Mouse (Mus musculus): Measurements from ENCODE around the gene Ptpn7. TPM values are rescaled to one million over a fixed set of nuclear protein-coding genes. Genes with fewer than 3 reads are reported as not detected.
A peak's percentile ranks its signal among the peaks of the same experiment; 100 is the strongest.

Gene Ptpn7
- total RNA-seq, 2 experiments from 2014 or later, result not detected

DNA sequence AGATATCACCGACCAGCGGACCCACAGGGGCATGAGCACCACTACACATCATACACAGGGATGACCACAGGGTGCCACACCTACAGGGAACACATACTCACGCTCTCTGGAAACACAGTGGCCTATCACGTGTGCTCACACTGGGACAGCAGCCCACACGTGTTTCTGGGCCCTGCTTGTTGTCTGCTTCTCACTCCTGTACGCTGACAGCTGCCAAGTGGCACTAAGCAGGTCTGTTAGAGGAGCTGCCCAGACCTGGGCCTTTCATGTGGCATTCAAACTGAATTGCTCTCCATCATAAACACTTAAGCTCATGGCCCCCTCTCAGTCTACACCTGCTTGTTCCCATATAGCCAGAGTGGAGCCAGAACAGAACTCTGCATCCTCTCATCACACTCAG lies 23.8 kb downstream of the Ptpn7 start:
- no peak for DNase-seq (ENCODE audit: low spot score in 2 of 2)

DNA sequence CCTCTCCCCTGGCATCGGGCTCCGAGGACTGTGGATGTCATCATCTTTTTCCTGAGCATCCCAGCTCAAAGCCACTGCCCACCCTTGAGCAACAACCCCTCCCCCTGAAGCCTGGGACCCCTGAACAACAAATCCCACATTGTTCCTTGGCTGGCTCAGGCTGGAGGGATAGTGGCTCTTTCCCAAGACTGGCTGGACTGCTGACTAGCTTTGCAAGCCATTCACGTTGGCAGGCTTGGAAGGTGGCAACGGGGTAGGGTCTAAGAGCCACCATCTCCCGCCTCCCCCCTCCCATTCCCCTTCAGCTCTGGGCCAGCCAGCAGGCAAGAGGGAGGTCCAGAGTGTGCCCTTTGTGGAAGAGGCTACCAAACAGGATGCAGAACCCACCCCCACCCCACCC lies 26.1 kb downstream of the Ptpn7 start:
- peak; percentile 63 to 89 for DNase-seq (ENCODE audit: low spot score in 2 of 2)

DNA sequence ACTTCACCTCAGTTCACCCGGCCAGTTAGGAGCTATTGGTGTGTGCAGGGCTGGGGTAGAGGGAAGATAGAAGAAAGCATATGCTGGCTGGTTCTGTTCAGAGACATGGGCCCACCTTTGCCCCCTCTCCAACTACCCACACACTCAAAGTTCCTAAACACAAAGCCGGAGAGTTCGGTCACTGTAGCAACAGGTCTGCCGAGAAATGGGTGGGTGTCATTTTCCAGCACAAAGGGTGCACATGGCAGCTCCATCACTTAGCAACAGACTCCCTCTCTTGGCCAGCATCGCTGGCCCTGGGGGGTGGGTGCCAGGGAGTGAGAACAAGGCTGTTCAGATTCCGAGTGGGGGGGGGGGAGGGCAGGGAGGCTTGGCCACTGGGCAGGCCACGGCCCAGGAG lies 26.6 kb downstream of the Ptpn7 start:
- DNase-seq (ENCODE audit: low spot score in 2 of 2), result peak; percentile 72 to 87

DNA sequence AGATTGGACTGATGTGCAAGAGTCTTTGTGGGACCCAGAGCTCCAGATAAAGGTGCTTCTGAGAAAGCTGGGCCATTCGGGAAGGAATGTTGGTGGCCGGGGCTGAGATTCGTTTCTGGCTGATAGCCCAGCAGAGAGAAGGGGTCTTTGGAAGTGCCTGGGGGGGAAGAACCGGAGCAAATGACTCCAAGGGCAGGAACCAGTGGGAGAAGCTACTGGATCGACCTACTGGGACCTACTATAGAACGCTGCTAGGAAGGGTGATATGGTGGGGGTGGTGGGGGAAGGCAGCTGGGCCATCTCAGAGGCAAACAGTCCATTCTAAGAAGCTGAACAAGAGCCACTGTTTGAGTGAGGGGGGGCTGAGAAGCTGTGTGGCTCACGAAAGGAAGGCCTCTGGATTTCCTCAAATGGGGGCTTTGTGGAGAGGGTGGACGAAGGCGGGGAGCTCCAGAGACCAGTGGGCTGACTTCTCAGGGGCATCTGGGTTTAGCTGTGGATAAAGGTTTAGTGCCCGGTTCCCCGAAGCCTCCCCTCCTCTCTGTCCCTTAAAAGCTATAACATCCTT lies 27.1 kb downstream of the Ptpn7 start:
- DNase-seq (ENCODE audit: low spot score in 2 of 2), result peak in 1 of 2 experiments; percentile 49

DNA sequence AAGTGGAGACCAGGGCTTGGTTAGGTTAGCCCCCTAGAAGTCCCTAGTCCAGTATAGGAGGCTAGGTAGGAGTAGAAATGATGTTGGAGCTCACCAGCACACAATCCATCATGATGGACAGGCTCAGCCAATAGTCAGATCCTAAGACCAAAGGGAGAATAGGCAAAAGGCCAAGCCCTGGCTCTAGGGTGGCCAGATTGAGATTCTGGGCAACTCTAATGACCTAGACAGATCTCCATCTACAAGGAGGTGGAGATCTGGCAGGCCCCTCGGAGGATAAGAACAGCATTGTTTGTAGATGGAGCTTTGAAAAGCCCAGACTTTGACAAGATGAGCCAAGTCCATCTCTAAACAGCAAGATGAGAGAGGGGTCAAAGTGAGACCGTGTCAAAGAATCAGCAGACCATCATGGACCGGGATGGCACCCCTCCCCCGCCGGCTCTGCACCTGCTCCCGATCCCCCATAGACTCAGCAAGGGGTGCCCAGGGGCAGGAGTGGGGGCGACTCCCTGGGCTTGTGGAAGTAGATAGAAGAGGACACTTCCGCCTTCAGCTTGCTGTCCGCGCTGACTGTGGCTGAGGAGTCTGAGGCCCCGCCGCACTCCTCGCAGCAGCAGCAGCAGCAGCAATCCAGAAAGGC lies 28.0 kb downstream of the Ptpn7 start:
- DNase-seq (ENCODE audit: low spot score in 2 of 2), result peak in 1 of 2 experiments; percentile 60

DNA sequence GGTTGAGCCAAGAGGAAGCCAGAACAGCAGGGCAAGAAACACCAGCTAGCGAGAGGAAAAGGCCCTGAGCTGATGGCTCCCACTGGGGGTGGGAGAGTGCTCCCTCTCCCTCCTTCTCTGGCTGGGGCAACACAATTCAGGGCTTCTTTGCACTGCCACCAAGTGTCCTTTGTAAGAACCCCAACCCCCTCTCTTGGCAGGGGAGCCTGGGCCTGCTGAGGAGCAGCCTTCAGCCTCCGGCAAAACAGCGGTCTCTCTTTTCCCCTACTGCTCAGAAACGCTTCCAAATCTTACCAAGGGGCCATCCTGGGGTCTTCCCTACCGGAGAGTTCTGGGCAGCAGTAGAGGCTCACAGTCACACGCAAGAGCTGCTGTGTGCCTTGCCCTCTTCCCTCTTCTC lies 30.2 kb downstream of the Ptpn7 start:
- DNase-seq (ENCODE audit: low spot score in 2 of 2), result peak; percentile 64 to 89

DNA sequence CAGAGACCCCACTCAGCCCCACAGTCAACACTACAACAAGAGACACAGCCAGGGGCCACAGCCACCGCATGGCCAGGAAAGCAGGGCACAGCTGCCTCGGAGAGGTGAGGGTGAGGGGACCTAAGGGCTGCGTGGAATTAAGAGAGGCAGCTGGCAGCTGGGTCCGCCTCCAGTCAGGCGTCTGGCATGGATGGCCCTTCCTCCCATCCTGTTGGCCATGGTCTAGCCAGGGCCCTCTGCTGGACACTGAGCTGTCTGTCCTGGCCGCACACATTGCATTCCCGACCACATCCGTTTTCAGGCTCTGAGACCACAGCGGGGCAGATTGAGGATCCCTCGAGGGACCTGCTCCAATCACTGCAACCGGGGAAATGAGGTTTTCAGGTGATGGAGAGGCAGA lies 34.9 kb downstream of the Ptpn7 start, which contains the start of gene Gpr37l1:
TSS of gene Gpr37l1 (minus strand) at position 247 of the 400 bp plus-strand sequence.
- peak; percentile 53 to 73 for DNase-seq (ENCODE audit: low spot score in 2 of 2)

DNA sequence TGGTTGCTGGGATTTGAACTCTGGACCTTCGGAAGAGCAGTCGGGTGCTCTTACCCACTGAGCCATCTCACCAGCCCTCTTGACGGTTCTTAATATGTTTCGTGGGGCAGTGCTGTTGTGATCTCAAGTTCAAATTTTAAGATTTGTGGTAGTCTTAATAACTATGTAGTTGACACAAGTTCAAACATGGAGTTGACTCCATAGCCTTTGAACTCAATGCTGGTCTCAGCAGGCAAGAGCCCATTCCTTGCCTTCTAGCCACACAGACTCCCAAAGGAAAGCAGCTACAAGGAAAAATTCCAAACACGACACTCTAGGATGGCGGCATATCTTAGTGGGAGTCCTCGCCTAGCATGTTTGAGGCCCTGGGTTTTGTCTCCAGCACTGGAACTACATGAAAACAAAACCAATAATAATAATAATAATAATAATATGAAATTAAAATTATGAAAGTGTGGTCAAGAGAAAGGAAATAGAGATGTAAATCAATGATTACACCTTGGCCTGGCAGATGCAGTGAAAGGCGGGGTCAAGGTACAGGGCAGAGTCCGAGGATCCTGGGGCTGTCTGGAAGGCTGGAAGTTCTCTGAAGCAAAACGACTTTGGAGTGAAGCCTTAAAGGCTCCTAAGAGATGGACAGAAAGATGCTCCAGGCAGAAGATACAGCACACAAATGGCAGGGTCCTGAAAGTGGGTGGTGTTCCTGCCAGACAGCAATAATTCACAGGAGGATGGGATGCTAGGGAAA lies 36.1 kb downstream of the Ptpn7 start:
- DNase-seq (ENCODE audit: low spot score in 2 of 2), result no peak

DNA sequence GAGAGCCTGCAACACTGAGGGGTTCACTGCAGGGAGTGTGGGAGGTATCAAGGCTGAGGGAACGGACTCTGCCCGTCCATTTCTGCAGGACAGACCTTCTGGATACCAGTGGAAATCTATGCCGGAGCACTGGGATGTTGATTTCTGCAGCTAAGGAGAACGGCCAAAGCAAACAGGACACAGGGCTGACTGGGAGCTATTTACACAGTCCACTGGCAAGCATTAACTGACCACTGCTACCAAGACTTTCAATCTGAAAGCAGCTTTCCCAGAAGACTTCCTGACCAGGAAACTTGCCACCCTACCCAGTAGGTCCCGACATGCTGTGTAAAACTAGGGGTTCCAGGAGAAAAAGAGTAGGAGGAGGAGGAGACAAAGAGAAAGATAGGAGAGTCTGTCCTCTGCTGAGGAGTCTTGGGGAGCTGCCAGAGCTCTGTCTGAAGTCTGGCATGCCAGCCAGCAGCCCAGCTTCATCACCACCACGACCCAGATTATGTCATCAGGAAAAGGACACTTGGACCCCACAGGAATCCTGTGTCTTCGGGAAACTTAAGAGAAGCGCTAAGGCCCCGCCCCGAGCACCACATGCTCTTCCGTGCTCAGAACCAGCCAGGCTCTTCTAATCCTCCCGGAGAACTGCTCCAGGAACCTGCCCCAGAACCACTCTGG lies 37.2 kb downstream of the Ptpn7 start:
- no peak for DNase-seq (ENCODE audit: low spot score in 2 of 2)

DNA sequence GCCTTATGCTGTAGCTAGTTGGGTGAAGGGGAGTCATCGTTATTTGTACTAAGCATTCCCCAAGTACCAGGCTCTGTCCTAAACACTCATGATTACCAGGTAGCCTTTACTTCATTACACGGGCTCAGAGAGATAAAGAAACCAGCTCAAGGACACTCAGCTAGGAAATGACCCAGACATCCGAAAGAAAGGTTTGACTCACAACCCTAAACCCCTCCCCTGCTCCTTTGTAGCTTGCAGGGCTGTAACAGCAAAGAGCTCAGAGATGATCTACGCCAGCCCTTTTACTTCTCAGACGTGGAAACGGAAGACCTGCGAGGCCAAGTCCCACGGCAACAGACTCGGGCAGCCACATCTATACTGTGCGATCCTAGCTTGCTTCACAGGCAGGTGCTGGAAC lies 37.8 kb downstream of the Ptpn7 start:
- no peak for DNase-seq (ENCODE audit: low spot score in 2 of 2)

DNA sequence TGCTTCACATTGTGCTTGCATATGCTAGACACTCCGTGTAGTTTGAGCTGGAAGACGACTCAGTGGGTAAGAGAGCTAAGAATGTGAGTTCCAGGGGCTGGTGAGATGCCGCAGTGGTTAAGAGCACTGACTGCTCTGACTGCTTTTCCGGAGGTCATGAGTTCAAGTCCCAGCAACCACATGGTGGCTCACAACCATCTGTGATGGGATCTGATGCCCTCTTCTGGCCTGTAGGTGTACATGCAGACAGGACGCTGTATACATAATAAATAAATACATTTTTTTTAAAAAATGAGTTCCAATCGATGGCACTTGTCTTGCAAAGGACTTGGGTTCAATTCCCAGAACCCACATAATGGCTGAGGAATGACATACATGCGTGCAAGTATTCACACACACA lies 38.7 kb downstream of the Ptpn7 start:
- DNase-seq (ENCODE audit: low spot score in 2 of 2), result no peak

DNA sequence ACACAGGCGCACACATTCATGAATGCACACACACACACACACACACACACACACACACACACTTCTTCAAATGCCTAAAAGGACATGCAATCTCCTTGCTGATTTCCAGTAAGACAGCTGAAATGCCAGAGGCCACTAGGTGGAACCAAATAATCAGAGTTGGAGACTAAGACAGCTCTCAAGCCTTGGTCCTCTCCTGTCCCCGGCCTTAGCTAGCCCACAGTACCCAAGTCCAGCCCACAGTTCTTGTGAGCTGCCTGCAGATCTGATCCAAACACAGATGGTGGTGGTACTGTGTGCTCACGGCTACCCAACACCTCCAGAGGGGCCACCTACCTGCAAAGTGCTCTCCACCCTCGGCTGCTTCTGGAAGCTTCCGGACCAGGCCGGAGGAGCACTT lies 39.5 kb downstream of the Ptpn7 start:
- peak; percentile 53 to 82 for DNase-seq (ENCODE audit: low spot score in 2 of 2)

DNA sequence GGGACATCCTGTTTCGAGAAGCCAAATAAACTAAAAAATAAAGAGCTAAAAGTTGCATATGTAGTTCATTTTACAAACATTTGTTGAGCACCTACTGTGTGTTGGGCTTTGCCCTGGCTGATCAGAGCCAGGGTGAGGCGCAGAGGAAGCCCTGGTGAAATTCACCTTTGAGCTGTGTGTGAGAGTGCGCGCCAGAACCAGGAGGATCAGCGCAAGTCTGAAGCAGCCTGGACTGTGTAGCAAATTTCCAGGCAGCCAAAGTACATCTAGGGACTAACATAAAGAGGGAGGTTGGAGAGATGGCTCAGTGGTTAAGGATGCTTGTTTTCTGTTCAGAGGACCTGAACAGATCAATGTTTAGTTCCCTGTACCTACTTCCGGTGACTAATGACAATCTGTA lies 40.8 kb downstream of the Ptpn7 start:
- no peak for DNase-seq (ENCODE audit: low spot score in 2 of 2)

DNA sequence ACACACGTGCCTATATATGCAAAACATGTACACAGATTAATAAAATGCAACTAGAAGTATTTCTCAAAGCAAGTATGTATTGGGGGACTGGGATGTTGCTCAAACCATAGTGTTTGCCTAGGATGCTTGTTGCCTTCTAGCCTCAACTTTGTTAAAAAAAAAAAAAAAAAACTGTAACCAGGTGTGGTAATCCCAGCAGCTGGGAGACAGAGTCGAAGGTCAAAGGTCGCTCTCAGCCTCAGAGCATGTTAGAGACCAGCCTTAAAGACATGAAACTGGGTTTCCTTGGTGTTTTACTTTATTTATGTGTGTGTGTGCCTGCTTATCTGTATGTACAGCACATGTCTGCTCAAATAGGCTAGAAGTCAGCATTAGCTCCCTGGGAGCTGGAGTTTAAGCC lies 42.7 kb downstream of the Ptpn7 start:
- DNase-seq (ENCODE audit: low spot score in 2 of 2), result no peak

DNA sequence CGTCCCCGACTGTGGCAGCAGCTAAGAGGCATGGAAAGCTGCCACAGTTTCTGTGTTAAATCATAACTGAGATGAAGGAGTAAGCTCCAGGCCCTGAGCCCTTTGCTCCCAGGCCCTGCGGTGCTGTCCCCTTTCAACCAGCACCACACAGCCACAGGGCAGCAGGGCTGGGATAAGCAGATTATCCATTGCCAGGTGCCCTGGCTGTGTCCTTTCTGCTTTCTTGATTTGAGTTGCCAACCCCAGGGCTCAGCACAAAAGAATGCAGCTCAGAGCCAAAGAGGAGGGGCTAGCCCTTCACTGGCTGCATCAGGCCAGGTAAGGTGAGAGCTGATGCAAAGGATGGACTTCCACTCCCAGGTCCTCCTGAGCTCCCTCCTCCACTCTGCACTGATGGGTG lies 45.2 kb downstream of the Ptpn7 start:
- DNase-seq (ENCODE audit: low spot score in 2 of 2), result no peak

DNA sequence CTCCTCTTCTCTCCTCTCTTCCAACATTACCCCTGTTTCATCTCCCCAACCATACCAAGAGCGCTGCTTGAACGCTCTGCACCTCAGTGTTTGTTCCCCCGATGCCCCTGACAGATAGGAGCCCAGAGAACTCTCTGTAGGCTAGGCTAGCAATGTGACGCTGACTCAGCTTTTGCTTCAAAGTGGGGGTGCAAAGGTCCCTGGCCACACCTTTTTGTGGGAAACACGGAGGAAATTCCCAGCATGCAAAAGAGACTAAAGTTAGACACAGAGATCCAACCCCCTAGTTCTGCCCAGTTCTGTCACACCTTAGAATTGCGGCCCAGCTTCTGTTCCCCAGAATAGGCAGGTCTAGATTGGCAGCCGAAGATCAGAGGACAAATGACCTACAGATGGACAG lies 46.4 kb downstream of the Ptpn7 start:
- DNase-seq (ENCODE audit: low spot score in 2 of 2), result no peak

DNA sequence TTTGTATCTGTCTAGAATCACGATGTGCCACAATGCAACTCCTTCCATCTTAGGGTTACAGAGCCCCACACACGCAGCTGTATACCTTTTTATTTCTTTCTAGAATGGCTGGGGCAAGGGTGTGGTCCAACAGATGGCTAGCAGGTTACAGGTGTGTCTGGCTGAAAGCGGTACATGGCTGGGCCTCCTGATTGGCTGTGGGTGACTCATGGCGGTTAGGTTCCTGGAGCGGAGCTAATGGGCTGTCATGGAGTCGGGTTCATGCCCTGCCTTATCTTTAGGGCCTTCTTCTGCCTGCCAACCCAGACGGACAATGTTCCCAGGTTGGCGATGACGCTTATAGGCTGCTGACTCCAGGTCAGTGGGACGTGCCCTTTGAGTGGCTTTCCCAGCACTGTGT lies 48.3 kb downstream of the Ptpn7 start:
- DNase-seq (ENCODE audit: low spot score in 2 of 2), result no peak

DNA sequence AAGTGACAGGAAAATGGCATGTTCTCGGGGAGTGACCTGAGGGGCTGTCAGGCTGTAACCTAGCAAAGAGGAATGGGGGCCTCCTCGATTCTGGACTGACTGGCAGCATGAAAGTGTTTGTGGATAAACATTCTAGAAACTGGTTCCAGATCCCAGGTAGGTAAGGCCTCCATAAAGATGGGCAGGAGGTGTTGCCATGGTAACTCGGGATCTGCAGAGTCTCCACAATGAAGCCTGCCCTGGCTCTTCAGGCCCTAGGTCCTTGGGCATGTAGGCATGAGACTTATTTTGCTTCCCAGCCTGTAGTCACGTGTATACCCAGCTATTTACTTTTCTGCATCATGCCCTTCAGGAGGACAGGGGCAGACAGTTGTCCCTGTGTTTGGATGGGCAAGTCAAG lies 48.8 kb downstream of the Ptpn7 start:
- DNase-seq (ENCODE audit: low spot score in 2 of 2), result no peak

DNA sequence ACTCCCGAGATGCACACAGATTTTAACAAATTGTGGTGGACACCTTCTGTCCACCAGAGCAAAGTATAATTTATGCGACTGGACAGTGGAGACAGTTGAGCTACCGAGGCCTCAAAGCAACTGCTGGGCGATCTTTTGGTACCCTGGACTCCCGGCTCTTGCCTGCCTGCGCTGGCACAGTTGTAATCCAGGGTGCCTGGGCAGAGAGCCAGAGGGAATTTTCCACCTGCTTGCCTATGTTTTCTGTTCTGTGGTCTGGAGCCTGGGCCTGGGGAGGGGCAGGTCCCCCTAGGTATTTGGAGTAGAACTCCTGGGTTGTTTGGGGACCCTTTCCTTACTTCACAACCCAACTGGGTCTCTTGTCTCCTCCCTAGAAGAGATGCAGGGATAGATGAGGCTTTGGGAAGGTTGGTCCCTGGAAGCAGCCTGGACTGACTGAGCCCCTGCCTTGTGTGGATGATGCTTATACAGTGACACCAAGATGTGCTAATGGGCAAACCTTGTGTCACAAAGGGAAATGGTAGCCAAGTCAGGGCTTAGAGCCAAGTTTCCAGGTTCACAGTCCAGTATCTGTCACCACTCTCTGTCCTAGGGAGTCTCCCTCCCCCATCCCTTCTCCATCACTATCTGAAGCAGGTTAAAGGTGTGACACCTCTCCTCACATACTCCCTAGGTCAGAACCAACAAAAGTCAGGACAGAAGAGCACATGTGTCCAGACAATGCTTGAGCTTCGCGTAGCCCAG lies 49.6 kb downstream of the Ptpn7 start:
- DNase-seq (ENCODE audit: low spot score in 2 of 2), result no peak

DNA sequence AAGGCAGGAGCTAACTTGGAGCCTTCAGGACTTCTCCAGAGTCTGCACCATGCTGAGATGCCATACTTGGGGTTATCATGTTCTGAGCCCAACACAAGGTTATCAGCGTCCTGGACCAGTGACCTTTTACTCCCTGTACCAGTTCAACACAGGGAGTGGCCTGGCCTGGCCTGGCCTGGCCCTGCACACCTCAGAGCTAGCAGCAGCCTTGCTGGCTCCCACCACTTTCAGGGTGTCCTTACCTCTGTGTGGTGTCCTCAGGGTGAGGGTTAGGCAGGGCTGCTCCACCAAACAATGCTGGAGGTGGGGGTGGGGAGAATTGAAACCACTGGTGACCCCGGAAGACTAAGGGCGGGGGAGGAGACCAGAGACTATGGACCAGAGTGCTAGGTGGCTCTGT lies 50.5 kb downstream of the Ptpn7 start:
- no peak for DNase-seq (ENCODE audit: low spot score in 2 of 2)

DNA sequence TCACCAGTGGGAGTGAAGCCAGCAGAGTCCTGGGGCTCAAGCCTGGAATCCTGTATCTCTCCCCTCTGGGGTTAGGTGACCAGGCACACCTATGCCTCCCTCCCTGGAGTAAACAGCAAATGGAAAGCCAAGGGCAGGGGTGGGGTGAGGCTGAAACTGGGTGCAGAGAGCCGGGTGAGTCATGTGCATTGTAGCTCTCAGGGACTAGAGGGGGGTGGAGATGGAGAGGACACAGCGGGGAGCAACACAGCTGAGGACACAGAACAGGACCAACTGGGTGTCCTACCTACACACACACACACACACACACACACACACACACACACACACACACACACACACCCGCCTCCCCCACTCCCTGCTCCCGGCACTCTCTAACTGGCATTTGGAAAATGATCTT lies 50.9 kb downstream of the Ptpn7 start:
- DNase-seq (ENCODE audit: low spot score in 2 of 2), result no peak
